Mouse (Mus musculus) olfactory bulb, adult 2 months (tissue): ENCODE results near the gene Kcnh1.

Source experiments
- CTCF ChIP-seq: fragments of 200-500 bp; IDR thresholded peaks from 2 replicates; pipeline ENCODE4 v1.5.1; 2012; ENCODE audit warnings: low read depth, mild to moderate bottlenecking, low read length, moderate library complexity; ENCODE audit not compliant: insufficient read depth
- POLR2A ChIP-seq: fragments of 200-500 bp; IDR thresholded peaks from 2 replicates; pipeline ENCODE4 v1.6.1; 2012; ENCODE audit warnings: mild to moderate bottlenecking, low read depth, low read length, moderate library complexity; ENCODE audit not compliant: insufficient read depth

GRCm38 (mm10) chr1:192311851-192312438 is 121.4 kb downstream of the Kcnh1 start:
- TF ChIP-seq POLR2A (no peak), CTCF (no peak)
